Mouse (Mus musculus): ENCODE data around the gene Pamr1.

DNA sequence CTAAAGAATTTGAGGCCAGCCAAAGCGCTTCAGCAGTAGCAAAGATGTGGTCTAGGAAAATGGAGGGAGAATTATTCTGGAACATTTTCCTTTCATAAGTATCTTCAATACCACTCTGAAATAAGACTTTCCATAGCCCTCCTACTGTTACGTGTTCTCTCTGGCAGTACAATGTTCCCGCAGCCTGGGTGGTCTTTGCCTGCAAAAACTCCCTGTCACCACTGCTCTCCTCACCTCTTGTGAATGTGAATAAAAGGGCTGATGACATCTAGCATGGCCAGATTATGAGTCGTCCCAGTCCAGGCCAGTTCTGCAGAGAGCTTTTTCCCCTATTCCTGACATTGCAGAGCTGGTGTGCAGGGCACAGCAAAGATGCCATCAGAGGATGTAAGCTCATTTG is 16.4 kb upstream of the Pamr1 start:
- TF ChIP-seq EP300 (IDR thresholded peaks at IDR 0.05) (no peak), CTCF (IDR thresholded peaks at IDR 0.05) (no peak)
